Mouse (Mus musculus) gastrocnemius, postnatal 25 days (tissue): ENCODE data around the gene Sde2. TPM values are rescaled to one million over a fixed set of nuclear protein-coding genes. Genes with fewer than 3 reads are reported as not detected.

ENCODE experiments used
- DNase-seq: peaks from one replicate; pipeline ENCODE4 v3.0.0; 2022
- long read RNA-seq, 2 experiments: library from polyadenylated mRNA; stranded (forward); transcript quantifications; one replicate each; pipeline ENCODE4 v2.0.0; 2021
- total RNA-seq, 2 experiments: library from RNA; stranded (reverse); gene quantifications; 1 replicate in 1 of 2; 2 replicates in 1 of 2; pipeline ENCODE4 v1.2.3; 2021

Gene Sde2
- 1 to 10 TPM; 7.5 TPM for total RNA-seq
- long read RNA-seq, experiment 1, partial matches to known transcripts, result 0 of 2 reads
- long read RNA-seq, experiment 1, other reads (novel, unspliced or antisense), result 0 of 2 reads
- long read RNA-seq, experiment 2, transcript Sde2-201 (7 exons, 3,213 nt), result major isoform, 15 of 15 reads
- long read RNA-seq, experiment 2, partial matches to known transcripts, result 0 of 15 reads
- long read RNA-seq, experiment 2, other reads (novel, unspliced or antisense), result 0 of 15 reads

DNA sequence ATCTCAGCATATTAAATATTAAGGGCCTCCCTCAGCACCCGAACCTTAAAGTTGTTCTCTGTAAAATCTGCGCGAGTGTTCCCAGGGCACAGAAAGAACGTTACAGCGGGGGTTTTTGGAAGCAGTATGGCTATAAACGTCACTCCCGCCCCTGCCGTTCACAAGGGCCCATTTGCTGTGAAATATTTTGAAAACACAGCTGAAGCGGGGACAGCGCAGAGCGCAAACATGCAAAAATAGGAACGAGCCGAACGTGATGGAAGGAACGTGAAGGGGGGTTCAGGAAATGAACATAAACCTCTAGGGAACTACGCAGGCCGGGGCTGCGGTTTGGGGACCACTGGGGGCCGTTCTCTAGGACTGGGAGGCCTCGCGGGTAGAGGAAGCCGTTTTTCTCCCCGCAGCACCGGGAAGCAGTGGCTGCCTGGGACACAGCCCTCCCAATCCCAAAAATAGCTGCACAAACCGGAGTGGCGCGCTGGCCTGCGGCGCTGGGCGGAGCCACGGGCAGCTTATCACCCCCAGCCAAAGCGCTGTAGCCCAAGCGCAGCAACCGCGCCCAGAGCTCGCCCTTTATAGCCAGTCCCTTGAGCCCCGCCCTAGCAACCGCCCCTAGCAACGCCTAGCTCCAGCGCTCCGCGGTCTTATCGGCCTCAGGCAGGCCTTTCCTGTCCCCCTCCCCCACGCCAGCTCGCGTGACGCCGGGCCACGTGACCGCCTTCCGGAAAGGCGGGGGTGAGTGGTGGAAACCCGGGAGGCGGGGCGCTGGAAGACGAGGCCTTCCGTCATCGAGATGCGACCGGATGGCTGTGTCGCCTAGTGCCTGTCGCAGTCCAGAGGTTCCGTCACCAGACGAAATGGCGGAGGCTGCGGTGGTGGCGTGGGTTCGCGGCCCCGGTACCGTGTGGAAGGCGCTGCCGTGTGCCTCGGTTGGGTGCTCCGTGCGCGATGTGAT is at the start of gene Sde2:
TSS of gene Sde2 (plus strand) at position 812 of the 955 bp plus-strand sequence.
- DNase-seq, result peak; percentile 100

- DNase-seq, result no peak
These were observed 49.4 kb upstream of the Sde2 start for GRCm38 (mm10) chr1:180801466-180801994.

DNA sequence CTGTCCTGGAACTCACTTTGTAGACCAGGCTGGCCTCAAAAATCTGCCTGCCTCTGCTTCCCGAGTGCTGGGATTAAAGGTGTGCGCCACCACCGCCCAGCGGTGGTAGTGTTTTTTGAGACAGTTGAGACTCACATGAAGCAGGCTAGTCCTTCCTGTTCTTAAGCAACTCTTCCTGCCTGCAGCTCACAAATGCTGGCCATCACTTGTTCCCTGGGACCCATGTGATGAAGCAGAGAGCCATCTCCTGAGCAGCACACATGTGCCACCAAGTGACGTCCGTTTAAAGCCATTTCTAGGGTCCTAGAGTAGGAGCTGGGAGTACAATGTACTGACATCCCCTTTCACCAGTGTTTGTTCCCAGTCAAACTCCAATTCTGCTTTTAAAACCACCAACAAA is 47.0 kb upstream of the Sde2 start:
- DNase-seq, result no peak

GRCm38 (mm10) chr1:180808831-180809230 is 42.1 kb upstream of the Sde2 start:
- no peak for DNase-seq

GRCm38 (mm10) chr1:180810976-180811375 is 40.0 kb upstream of the Sde2 start:
- DNase-seq, result no peak

GRCm38 (mm10) chr1:180811596-180812462 is 39.1 kb upstream of the Sde2 start:
- no peak for DNase-seq

DNA sequence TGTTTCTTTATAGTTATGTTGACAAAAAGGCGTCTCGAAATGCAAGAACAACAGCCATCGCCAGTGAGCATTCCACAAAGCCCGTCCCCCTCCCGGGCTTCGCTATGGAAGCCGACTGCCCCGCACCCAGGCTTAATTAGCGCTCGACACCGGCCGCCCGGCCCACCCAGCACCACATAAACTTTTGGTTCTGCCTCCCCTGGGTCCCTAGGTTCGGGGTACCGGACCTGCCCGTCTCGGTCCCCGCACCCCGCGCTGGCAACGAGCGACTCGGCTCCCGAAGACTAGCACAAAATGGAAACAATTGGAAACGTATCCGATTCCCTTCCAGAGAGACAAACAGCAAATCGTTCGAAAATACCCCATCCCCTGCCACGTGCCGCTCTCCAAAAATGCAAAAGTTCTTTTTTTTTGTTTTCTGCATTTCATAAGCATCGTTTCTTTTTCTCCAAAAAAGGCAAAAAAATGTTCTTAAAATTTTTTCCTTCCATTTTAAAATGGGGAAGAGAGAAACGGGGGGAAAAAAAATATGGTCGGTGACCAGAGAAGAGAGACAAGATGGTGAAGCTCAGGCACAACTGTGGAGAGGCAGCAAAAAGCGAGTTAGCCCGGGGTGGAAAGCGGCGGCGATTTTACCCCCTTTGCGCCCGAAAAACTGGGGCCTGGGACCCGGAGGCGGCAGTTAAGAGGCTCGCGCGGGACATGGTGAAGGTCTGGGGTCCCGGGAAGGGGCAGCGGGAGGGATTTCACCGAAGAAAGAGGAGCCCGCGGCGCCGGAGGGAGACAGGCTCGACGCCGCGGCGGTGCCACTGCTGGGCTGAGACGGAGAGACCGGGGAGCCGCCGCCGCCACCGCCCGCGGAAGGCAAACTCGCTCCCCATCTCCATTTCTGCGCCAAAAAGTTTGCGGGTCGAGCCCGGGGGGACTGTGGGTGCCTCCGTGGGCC is 38.2 kb upstream of the Sde2 start:
- peak; percentile 50 for DNase-seq

GRCm38 (mm10) chr1:180813409-180813884 is 37.5 kb upstream of the Sde2 start:
- DNase-seq, result peak; percentile 95

DNA sequence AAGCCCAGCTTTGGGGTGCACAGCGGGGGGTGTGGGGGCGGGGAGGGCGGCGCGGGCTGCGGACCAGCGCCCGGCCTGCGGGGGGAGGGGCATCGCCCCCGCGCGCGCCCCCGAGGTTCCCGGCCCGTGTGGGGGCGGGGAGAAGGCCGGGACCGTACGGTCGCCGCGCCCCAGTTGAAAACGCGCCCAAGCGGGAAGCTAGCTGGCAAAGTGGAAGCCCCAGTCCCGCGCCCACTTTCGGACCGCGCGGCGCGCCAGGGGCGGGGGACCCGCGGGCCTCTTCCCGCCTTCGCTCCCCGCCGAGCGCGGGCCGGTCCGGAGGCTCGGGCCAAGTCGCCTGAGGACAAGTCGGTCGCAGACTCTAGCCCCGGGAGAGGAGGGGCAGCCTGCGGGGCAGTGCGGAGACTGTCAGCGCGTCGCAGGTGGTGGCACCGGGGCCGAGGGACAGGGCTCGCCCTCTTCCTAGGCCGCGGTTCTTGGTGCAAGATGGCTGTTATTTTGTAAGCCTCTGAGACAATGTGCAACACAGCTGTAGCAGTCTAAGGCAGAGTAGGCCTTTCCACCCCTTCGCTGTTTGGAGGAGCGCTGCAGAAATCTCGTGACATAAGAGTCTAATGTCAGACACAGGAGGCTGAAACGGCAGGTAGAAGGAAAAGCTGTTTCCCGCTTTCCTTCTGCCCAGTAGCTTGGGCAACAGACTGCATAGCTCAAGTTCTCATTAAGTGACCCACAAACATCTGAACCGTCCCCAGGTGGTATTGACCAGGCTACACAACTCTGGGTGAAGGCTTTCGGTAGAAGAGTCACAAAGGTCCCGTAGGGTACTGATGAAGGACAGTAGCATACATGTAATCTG is 36.8 kb upstream of the Sde2 start, which contains the start of gene H3f3a:
TSS of gene H3f3a (minus strand) at position 59 of the 856 bp plus-strand sequence.
- DNase-seq, result peak; percentile 88

GRCm38 (mm10) chr1:180815371-180816024 is 35.4 kb upstream of the Sde2 start:
- no peak for DNase-seq

DNA sequence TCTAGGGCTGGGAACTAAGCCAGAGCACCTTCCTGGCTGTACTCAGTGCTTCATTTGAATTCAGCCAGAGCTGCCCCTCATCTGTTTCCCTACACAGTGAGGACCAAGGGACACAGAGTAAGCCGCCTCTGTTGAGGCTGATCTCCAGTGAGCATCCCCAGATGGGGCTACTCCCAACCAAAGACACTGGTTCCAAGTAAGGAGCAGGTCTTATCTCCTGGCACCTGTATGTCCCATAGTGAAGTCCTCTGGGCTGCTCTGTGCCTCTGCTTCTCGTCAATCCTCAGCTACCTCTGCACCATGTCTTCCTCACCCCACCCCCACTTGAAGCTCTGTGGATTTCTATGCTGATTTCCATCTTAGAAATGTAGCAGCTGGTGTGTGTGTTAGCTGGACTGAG is 32.9 kb upstream of the Sde2 start:
- DNase-seq, result no peak

GRCm38 (mm10) chr1:180821101-180821500 is 29.8 kb upstream of the Sde2 start:
- no peak for DNase-seq

- DNase-seq, result no peak
These were observed 28.7 kb upstream of the Sde2 start for GRCm38 (mm10) chr1:180822276-180822675.

DNA sequence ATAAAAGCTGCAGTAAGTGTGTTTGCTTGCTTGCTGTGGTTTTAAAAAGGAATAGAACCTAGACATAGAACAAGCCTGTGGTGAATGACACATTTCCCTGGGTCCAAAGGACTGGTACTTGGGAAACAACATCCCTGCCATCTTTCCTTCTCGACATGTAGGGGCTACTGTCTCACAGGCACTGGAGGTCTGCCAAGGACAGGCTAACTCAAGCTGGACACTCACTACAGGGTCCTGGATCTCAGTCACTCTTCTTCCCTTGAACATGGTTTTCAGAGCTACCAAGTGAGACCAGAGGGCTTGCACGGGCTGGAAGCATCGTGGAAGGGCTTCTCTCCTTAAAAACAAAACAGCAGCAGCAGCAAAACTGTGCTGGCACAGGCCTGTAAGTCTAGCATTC is 27.2 kb upstream of the Sde2 start:
- DNase-seq, result no peak

GRCm38 (mm10) chr1:180824721-180825120 is 26.2 kb upstream of the Sde2 start:
- DNase-seq, result no peak

- DNase-seq, result no peak
These were observed 24.3 kb upstream of the Sde2 start for GRCm38 (mm10) chr1:180826634-180827033.

GRCm38 (mm10) chr1:180829775-180830174 is 21.2 kb upstream of the Sde2 start:
- DNase-seq, result no peak

- DNase-seq, result no peak
These were observed 20.8 kb upstream of the Sde2 start for GRCm38 (mm10) chr1:180830175-180830574.
